Mouse (Mus musculus) erythroid progenitor cell, adult 5-6 weeks (primary cell): ENCODE data around the gene Diablo. TPM values are rescaled to one million over a fixed set of nuclear protein-coding genes. Genes with fewer than 3 reads are reported as not detected.
"Not testable (repeated sequence)": the region's sequence is repeated elsewhere in the genome, so short reads cannot be mapped to it uniquely, and the experiment has no call there.

Source experiments
- ATAC-seq: replicated peaks from 2 replicates; pipeline ENCODE4 v1.8.0; 2016; ENCODE audit warnings: moderate number of reproducible peaks, mild to moderate bottlenecking, moderate TSS enrichment, inconsistent platforms; ENCODE audit not compliant: poor library complexity, low FRiP score, severe bottlenecking
- total RNA-seq, 2 experiments: library from RNA; stranded (forward) in 1 of 2; stranded (reverse) in 1 of 2; fragments of 150-400 nt in 1 of 2; fragments of 186-747, 209-891 nt in 1 of 2; gene quantifications; 2 replicates each; pipeline versions ENCODE4 v1.2.3 to v1.2.4; 2015 to 2017; ENCODE audit warnings: low replicate concordance in 2 of 2

Gene Diablo
- 13.0 and 28.8 TPM in 2 replicates for total RNA-seq (2015; ENCODE audit: low replicate concordance)
- 27.0 and 49.5 TPM in 2 replicates for total RNA-seq (2017; ENCODE audit: low replicate concordance)

- ATAC-seq = peak; percentile 97
Measured at GRCm38 (mm10) chr5:123523692-123524392, at the start of gene Diablo. TSS of gene Diablo (minus strand) at chr5:123524176.

GRCm38 (mm10) chr5:123573362-123573761 lies 49.4 kb upstream of the Diablo start:
- ATAC-seq = no peak

GRCm38 (mm10) chr5:123572357-123573186 lies 48.6 kb upstream of the Diablo start, which contains the start of gene Vps33a:
TSS of gene Vps33a (minus strand) at chr5:123573038.
- peak; percentile 98 for ATAC-seq

GRCm38 (mm10) chr5:123561128-123561527 lies 37.2 kb upstream of the Diablo start:
- ATAC-seq = no peak

DNA sequence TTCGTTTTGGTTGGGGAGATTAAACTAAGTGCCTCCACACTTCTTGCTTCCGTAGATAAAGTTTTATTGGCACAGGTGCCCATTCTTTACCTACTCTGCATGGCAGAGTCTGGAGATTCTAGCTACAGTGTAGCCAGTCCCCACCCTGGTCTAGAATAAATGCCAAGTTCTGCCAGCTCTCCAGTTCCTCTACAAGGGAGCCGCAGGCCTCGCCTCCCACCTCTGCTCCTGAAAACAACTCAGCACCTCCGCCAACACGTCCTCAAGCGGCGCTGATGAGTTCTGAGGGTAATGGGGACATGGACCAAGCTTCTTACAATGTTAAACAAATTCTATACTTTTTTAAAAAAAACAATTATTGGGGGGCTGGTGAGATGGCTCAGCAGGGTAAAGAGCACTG lies 35.6 kb upstream of the Diablo start:
- no peak for ATAC-seq

DNA sequence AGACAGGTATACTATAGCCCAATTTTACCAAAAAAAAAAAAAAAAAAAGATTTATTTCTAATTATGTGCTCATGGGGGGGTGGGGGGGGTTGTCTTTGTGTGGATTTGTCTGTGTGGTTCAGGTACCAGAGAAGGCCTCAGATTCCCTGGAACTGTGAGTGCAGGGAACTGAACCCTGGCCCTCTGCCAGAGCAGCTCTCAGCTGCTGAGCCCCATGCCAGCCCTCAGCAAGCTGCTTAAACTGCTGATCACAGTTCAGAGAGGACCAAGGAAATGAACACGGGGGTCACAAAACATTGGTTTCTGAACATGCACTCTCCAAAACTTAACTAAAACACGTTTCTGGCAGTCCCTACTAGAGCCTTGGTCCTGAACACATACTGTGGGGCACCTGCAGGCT lies 32.5 kb upstream of the Diablo start:
- ATAC-seq = no peak

GRCm38 (mm10) chr5:123555693-123556092 lies 31.7 kb upstream of the Diablo start:
- ATAC-seq = peak; percentile 68

- no peak for ATAC-seq
Measured at GRCm38 (mm10) chr5:123533801-123534200, 9.8 kb upstream of the Diablo start.

GRCm38 (mm10) chr5:123530056-123530455 lies 6.1 kb upstream of the Diablo start:
- no peak for ATAC-seq

- ATAC-seq = no peak
Measured at GRCm38 (mm10) chr5:123528641-123529040, 4.7 kb upstream of the Diablo start.

DNA sequence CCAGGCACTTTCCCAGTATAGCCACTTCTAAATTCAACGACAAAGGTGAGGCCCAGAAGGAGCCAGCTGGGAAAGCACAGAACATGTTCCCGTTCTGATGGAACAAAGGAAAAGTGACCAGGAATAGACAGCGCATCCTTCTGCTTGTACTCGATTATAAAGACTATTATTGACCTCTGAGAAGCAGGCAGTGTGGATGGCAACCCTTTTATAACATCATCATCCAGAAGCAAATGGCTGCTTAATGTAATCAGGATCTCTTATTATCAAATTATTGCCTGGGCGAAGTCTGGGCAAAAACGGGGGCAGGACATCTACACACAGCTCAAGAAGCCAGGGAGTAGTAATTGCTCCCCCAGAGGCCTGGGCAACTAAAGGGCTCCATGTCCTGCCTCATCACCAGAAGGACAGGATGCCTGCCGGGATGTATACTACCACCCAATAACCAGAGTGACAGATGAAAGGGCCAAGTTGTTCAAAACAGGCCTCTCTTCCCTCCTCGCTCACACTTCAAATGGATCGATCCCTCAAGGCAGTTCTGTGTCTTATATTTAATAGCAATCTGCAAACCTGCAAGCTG lies 2.0 kb upstream of the Diablo start:
- ATAC-seq = no peak

DNA sequence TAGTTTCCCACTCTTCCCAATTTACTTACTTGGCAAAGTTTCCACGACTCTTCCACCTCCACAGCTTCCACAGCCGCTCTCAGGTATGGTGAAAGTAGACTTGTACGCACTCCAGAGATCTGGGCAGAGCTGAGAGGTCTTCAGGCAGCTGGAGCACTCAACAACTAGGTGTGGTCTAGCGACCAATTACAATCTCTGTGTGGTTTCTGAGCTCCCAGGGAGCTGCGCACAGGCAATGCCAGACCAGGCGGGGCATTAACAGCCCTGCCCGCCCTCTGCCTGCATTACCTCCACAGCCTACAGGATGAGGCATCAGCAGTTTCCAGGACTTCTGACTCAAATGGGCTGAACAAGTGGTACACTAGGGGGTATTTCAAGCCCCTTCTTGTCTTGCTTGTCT lies 1.3 kb upstream of the Diablo start, which contains the start of gene Gm49027:
Gm49027 (minus strand) TSS at position 208 of the 400 bp plus-strand sequence.
- ATAC-seq = no peak

- ATAC-seq = peak; percentile 75
Measured at GRCm38 (mm10) chr5:123524393-123524750, 396 bp upstream of the Diablo start.

DNA sequence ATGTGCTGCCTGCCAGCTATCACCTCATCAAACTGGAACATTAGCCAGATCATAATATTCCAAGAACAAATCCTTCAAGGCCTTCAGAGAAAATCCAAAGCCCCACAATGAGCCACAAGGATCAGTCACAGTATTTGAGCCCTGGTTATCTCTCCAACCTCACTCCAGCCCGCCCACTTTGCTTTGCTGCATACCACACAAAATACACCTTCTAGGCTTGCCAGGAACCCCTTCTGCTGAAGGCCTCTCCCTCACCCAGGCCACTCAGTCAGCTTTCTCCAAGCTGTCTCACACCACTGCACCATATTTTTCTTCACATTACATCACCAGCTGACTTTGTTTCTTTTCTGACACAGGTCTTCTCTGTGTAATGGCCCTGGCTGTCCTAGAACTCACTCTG lies 1.8 kb downstream of the Diablo start:
- no peak for ATAC-seq

DNA sequence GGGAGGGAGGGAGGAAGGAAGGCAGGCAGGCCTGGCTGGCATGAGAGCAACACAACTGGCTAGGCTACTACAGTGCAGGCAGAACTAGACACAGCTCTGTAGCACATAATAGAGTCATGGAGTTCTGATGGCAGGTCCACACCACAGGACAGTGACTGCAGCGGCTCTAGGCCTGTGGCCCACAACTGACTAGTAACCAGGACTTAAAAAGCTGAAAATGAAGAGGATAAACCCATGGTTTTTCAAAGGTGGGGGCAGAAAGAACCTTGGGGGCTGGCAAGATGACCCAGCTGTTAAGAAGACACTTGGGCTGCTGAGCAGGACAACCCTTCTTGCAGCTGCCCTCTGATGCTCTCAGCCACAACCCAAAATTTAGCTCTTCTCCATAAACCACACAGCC lies 2.4 kb downstream of the Diablo start:
- no peak for ATAC-seq

DNA sequence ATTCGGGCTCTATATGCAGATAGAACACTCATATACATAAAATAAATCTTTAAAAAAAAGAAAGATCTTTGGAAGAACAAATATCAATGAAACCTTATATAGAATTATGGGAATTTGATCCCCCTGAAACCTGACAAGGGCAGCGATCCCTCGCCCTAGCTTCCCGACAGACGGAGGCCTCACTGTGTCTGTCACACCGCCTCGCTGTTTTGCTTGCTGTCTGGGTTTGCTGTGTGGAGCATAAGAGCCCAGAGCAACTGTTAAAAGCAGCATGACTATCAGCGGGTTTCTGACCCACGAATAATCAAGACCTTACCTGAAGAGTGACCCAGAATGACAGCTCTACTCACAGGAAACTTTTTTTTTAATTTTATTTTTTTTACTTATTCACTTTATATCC lies 3.3 kb downstream of the Diablo start:
- ATAC-seq = no peak

DNA sequence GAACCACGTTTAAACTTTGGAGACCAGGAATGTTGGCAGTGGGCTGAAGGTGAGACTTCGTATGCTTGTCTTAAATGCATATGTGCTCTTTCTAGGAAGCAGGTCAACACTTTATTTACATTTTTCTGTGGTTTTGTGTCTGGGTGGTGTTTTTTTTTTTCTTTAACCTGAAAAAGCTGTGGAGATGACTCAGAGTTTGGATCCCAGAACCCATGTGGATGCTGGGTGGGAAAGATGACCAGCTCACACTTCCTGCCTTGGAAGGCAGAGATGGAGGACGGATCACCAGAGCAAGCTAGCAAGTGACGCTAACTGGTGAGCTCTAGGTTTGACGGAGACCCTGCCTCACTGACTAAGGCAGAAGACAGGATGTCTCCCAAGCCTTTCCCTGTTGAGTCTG lies 9.1 kb downstream of the Diablo start:
- no peak for ATAC-seq

DNA sequence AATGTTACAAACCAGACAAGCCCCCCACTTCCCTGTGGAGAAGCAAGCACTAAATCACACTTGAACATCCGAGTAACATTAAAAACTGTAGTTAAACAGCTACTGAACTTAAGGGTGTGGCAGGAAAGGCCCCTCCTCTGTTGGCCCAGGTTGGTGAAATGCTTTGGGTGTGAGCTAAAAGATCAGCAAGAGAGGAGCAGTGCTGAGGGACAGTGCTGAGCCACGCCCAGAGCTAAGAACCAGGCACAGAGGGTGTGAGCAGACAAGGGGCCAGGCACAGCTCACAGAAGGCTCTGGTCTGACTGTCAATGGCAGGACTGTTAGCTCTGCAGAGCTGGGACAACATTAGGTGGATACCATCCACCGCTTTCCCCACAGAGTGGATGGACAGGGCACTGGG lies 11.9 kb downstream of the Diablo start:
- peak; percentile 70 for ATAC-seq

DNA sequence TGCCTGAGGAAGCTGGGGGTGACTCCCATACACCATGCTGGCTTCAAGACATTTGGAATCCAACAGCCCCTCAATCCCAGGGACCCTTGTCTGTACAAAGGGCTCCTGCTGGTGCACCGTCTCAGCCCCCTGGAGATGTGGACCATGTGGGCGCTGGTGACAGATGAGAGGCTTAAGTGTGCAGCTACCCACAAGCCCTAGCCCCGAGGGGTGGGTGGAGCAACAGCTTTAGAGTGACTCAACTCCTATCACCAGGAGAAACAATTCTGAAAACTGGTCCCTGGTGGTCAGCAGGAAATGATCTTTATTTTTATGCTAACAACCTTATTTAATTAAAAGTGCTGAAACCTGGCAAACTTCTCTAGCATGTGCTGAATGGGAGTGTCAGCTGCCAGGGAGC lies 12.6 kb downstream of the Diablo start:
- not testable (repeated sequence) for ATAC-seq

DNA sequence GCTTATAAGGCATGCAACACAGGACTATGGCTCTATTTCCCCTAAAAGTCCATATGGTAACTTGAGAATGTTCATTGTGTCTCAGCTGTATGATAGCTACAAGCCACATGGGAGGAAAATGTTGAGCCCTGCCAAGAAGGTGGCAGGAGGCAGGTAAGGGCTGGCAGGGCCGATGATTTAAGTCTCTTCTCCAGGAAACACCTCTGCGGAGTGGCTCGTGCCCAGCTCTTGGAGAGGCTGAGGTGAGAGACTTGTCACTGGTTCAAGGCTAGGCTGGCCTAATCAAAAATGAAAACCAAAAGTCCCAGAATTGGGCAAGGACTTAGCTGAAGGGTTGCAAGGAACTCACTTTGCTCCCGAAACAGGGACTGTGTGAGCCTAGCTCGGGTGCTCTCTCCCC lies 13.8 kb downstream of the Diablo start, which contains the start of gene B3gnt4:
B3gnt4 (plus strand) TSS at position 301 of the 400 bp plus-strand sequence.
- no peak for ATAC-seq

DNA sequence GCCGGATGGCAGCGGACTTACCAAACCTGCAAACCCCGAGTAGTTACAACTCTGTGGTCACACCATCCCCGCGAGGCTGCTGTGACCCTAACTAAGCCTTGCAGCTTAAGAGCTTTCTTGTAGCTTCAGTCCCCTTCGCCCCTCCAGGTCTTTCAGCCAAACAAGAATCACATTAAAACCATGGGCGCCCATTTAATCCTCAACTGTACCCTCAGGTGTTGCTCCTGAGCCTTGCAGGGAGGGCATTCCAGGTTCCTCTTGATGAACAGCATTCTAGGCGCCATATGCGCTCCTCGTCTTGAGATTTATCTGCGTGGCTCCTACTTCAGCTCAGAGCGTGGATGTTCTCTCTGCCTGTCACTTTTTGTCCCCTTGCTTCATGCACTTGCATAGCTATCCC lies 15.1 kb downstream of the Diablo start:
- ATAC-seq = no peak
